Mouse (Mus musculus) neural tube, embryonic 11.5 days (tissue): Measurements from ENCODE around the gene Gm13089. TPM values are rescaled to one million over a fixed set of nuclear protein-coding genes. Genes with fewer than 3 reads are reported as not detected.
"Not testable (repeated sequence)": the region's sequence is repeated elsewhere in the genome, so short reads cannot be mapped to it uniquely, and the experiment has no call there.

Experiments used
- ATAC-seq: fragments of 200-750 bp; cut with Nextera tagmentation; 2 replicates; pipeline ENCODE4 v1.8.0; 2017; ENCODE audit warnings: moderate number of reproducible peaks, mild to moderate bottlenecking, moderate TSS enrichment, moderate library complexity; ENCODE audit not compliant: insufficient read depth, low FRiP score, low TSS enrichment
- DNase-seq: peaks from one replicate; pipeline ENCODE4 v3.0.0-alpha.2; 2015; ENCODE audit warnings: low spot score
- H3K27ac ChIP-seq: fragments of 300-500 bp; sonication (generic); 2 replicates; pipeline ENCODE4 v1.5.1; 2014; ENCODE audit warnings: low read depth, mild to moderate bottlenecking, low read length
- H3K27me3 ChIP-seq: fragments of 300-500 bp; sonication (generic); 2 replicates; pipeline ENCODE4 v1.6.1; 2014; ENCODE audit warnings: mild to moderate bottlenecking, low read length, mixed read lengths; ENCODE audit not compliant: control insufficient read depth, insufficient read depth
- H3K36me3 ChIP-seq: fragments of 300-500 bp; sonication (generic); 2 replicates; pipeline ENCODE4 v1.6.1; 2014; ENCODE audit warnings: mild to moderate bottlenecking, low read length, moderate library complexity, mixed read lengths; ENCODE audit not compliant: control insufficient read depth, insufficient read depth
- H3K4me1 ChIP-seq: fragments of 300-500 bp; sonication (generic); 2 replicates; pipeline ENCODE4 v1.6.1; 2014; ENCODE audit warnings: low read length, mixed read lengths; ENCODE audit not compliant: control insufficient read depth, insufficient read depth
- H3K4me2 ChIP-seq: fragments of 300-500 bp; sonication (generic); 2 replicates; pipeline ENCODE4 v1.6.1; 2014; ENCODE audit warnings: low read depth, mild to moderate bottlenecking, moderate library complexity
- H3K4me3 ChIP-seq: fragments of 300-500 bp; sonication (generic); 2 replicates; pipeline ENCODE4 v1.5.1; 2014; ENCODE audit warnings: low read depth, low read length
- H3K9ac ChIP-seq: fragments of 300-500 bp; sonication (generic); 2 replicates; pipeline ENCODE4 v1.6.1; 2014; ENCODE audit warnings: mild to moderate bottlenecking, low read length
- H3K9me3 ChIP-seq: fragments of 300-500 bp; sonication (generic); 2 replicates; pipeline ENCODE4 v1.6.1; 2016; ENCODE audit warnings: low read length; ENCODE audit not compliant: control insufficient read depth
- WGBS: fragments of 180-500 bp; shearing (Covaris S2); extraction: QIAGEN DNeasy Blood & Tissue Kit; methylation state at CpG from one replicate; pipeline ENCODE4 v1.1.7; 2014; 5-methylcytosine and 5-hydroxymethylcytosine counted together
- polyA plus RNA-seq: library from polyadenylated mRNA; unstranded; fragments of >200 nt; fragmentation: Nextera tagmentation; extraction: Ambion mirVana; gene quantifications from 2 replicates; pipeline ENCODE4 v1.2.1, GENCODE M21; 2014

Gene Gm13089
- polyA plus RNA-seq: not detected in 2 replicates

GRCm38 (mm10) chr4:143702611-143703010 is at the start of gene Gm13089:
Gene Gm13089, minus strand, starts transcription at chr4:143702711.
- no peaks in the 10 kb centered on the region for H3K36me3 ChIP-seq
- H3K9me3 ChIP-seq: peaks cover 24% of the 10 kb centered on the region
- 83% methylated on average over 2 of the region's 2 CpGs for WGBS
- no peak within 1 kb of the TSS for H3K4me3 ChIP-seq
- ATAC-seq (no peak), DNase-seq (no peak)
- no peak within 1 kb of the TSS for H3K4me2 ChIP-seq
- no peaks in the 10 kb centered on the region for H3K27me3 ChIP-seq
- no peak within 1 kb of the TSS for H3K27ac ChIP-seq
- H3K9ac ChIP-seq: no peak within 1 kb of the TSS
- H3K4me1 ChIP-seq: no peaks in the 10 kb centered on the region

DNA sequence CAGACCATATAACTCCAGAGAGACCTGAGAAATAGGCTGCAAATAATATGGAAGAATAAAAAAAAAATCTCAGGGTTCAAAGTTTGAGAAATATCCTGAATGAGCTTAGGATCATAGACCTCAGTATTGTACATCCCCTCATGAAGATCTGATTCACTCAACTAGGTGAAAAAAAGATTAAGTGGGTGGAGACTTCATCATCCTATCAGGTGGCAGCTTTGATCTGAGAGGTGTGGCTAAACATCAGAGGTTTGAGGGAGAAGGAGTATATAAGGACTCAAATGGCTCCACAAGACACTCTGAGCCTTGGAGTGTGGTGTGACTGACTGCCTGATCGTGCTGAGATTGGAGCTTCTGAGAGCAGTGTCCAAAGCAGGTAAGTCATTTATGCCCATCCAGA is 16.6 kb upstream of the Gm13089 start, which contains the start of gene Gm13078:
TSS of gene Gm13078 (plus strand) at position 301 of the 400 bp plus-strand sequence.
- peaks cover under 1% of the 10 kb centered on the region; the same call in 1 of the 2 replicates for H3K9me3 ChIP-seq
- no peak within 1 kb of the TSS for H3K27ac ChIP-seq
- ATAC-seq: no peak
- no peak for DNase-seq
- H3K4me3 ChIP-seq: no peak within 1 kb of the TSS
- H3K4me1 ChIP-seq: no peaks in the 10 kb centered on the region
- H3K4me2 ChIP-seq: no peak within 1 kb of the TSS
- H3K27me3 ChIP-seq: no peaks in the 10 kb centered on the region
- no peaks in the 10 kb centered on the region for H3K36me3 ChIP-seq
- H3K9ac ChIP-seq: no peak within 1 kb of the TSS
- 90% methylated on average over 1 of the region's 1 CpGs for WGBS

DNA sequence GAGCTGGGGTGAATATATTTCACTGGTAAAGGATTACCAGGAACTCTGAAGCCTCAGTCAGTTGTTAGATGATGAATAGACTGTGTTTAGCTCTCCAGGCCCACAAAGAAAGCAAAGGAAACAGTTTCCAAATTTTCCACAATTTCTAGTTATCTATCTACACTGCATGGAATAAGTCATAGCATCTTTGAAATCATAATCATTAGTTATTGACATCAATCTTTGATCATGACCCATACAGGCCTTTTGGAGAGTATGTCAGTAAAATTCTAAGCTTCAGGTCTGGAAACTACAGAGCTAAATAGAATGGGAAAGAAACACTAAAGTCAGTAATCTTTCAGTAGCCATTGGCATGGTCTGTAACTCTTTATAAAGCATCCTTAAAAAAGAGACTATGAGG is 45.4 kb downstream of the Gm13089 start, which contains the start of gene Gm13088:
TSS of gene Gm13088 (minus strand) at position 101 of the 400 bp plus-strand sequence.
- H3K4me1 ChIP-seq, H3K4me2 ChIP-seq, H3K9me3 ChIP-seq, H3K9ac ChIP-seq, H3K27me3 ChIP-seq, H3K36me3 ChIP-seq, DNase-seq, ATAC-seq, H3K4me3 ChIP-seq, H3K27ac ChIP-seq: not testable (repeated sequence)

Other genes starting within 250 kb of the Gm13089 start
- gene Gm13043, start 191.4 kb downstream of the Gm13089 start, polyA plus RNA-seq: not detected in 2 replicates
- not detected in 2 replicates for gene Gm13040, start 166.8 kb downstream of the Gm13089 start, polyA plus RNA-seq
- gene BC080695, start 151.0 kb downstream of the Gm13089 start, polyA plus RNA-seq: not detected in 2 replicates
- gene Gm13057, start 151.0 kb downstream of the Gm13089 start, polyA plus RNA-seq: not detected in 2 replicates
- not detected in 2 replicates for gene Gm13083, start 87.7 kb downstream of the Gm13089 start, polyA plus RNA-seq
- not detected in 2 replicates for gene Gm13088, start 45.5 kb downstream of the Gm13089 start, polyA plus RNA-seq
- gene Gm13078, start 16.7 kb upstream of the Gm13089 start, polyA plus RNA-seq: not detected in 2 replicates
- not detected in 2 replicates for gene Gm13023, start 86.6 kb upstream of the Gm13089 start, polyA plus RNA-seq
- gene Gm13084, start 113.4 kb upstream of the Gm13089 start, polyA plus RNA-seq: not detected in 2 replicates
- gene Gm13103, start 143.8 kb upstream of the Gm13089 start, polyA plus RNA-seq: not detected in 2 replicates
- not detected in 2 replicates for gene Pramef6, start 197.7 kb upstream of the Gm13089 start, polyA plus RNA-seq
- gene Pramef25, start 248.3 kb upstream of the Gm13089 start, polyA plus RNA-seq: not detected in 2 replicates